Mouse (Mus musculus) myocyte (in vitro differentiated cells): Measurements from ENCODE around the gene Ints14. TPM values are rescaled to one million over a fixed set of nuclear protein-coding genes. Genes with fewer than 3 reads are reported as not detected.

Experiments used
- H3K27me3 ChIP-seq: one replicate; pipeline ENCODE4 v1.6.1; 2011; ENCODE audit not compliant: control insufficient read depth, insufficient read depth, insufficient read length
- H3K36me3 ChIP-seq: one replicate; pipeline ENCODE4 v1.6.1; 2011; ENCODE audit not compliant: control insufficient read depth, insufficient read depth
- H3K4me2 ChIP-seq: one replicate; pipeline ENCODE4 v1.6.1; 2011; ENCODE audit warnings: low read depth, control low read depth
- H3K4me3 ChIP-seq: one replicate; pipeline ENCODE4 v1.5.1; 2011; ENCODE audit warnings: mild to moderate bottlenecking, control low read depth, moderate library complexity
- H3K79me2 ChIP-seq: one replicate; pipeline ENCODE4 v1.6.1; 2011; ENCODE audit not compliant: control insufficient read depth, insufficient read depth
- H3ac ChIP-seq: one replicate; pipeline ENCODE4 v1.6.1; 2011; ENCODE audit not compliant: control insufficient read depth, insufficient read length
- CEBPB ChIP-seq: IDR thresholded peaks from 2 replicates; pipeline ENCODE4 v1.6.1; 2011; ENCODE audit warnings: mild to moderate bottlenecking, moderate library complexity; ENCODE audit not compliant: poor library complexity, insufficient read depth, severe bottlenecking
- E2F4 ChIP-seq: IDR thresholded peaks from one replicate; pipeline ENCODE4 v1.6.1; 2011; ENCODE audit warnings: mild to moderate bottlenecking, control low read depth, moderate library complexity; ENCODE audit not compliant: insufficient read depth
- MAX ChIP-seq: IDR thresholded peaks from one replicate; pipeline ENCODE4 v1.6.1; 2011; ENCODE audit warnings: low read depth, mild to moderate bottlenecking, control low read depth
- MYOD1 ChIP-seq, 3 experiments: IDR thresholded peaks; one replicate each; pipeline ENCODE4 v1.6.1; 2011; ENCODE audit warnings: control low read depth in 2 of 3, low read depth in 2 of 3, mild to moderate bottlenecking in 2 of 3, moderate library complexity in 1 of 3; ENCODE audit not compliant: insufficient read length in 2 of 3, control insufficient read depth in 1 of 3
- MYOG ChIP-seq, 3 experiments: IDR thresholded peaks; one replicate each; pipeline ENCODE4 v1.6.1; 2011; ENCODE audit warnings: control low read depth in 2 of 3, low read depth in 2 of 3, mild to moderate bottlenecking in 2 of 3; ENCODE audit not compliant: insufficient read length in 2 of 3, control insufficient read depth in 1 of 3, insufficient read depth in 1 of 3
- POLR2A ChIP-seq: IDR thresholded peaks from one replicate; pipeline ENCODE4 v1.6.1; 2011; ENCODE audit warnings: low read depth, mild to moderate bottlenecking, control low read depth, moderate library complexity; ENCODE audit not compliant: insufficient read length
- POLR2AphosphoS2 ChIP-seq: IDR thresholded peaks from one replicate; pipeline ENCODE4 v1.6.1; 2011; ENCODE audit warnings: low read depth, control low read depth; ENCODE audit not compliant: insufficient read length
- REST ChIP-seq: IDR thresholded peaks from one replicate; pipeline ENCODE4 v1.6.1; 2011; ENCODE audit warnings: mild to moderate bottlenecking, control low read depth, moderate library complexity; ENCODE audit not compliant: insufficient read depth, insufficient read length
- SRF ChIP-seq: IDR thresholded peaks from one replicate; pipeline ENCODE4 v1.6.1; 2011; ENCODE audit warnings: low read depth; ENCODE audit not compliant: control insufficient read depth, insufficient read length
- TCF12 ChIP-seq: IDR thresholded peaks from one replicate; pipeline ENCODE4 v1.6.1; 2011; ENCODE audit warnings: mild to moderate bottlenecking, control low read depth; ENCODE audit not compliant: poor library complexity, insufficient read depth, severe bottlenecking
- TCF3 ChIP-seq: IDR thresholded peaks from one replicate; pipeline ENCODE4 v1.6.1; 2011; ENCODE audit warnings: low read depth, control low read depth; ENCODE audit not compliant: insufficient read length
- USF1 ChIP-seq: IDR thresholded peaks from one replicate; pipeline ENCODE4 v1.6.1; 2011; ENCODE audit warnings: low read depth, mild to moderate bottlenecking, control low read depth, moderate library complexity
- polyA plus RNA-seq: library from polyadenylated mRNA; unstranded; fragments of >200 nt; fragmentation: generic; extraction: Trizol; gene quantifications from one replicate; pipeline ENCODE4 v1.2.1, GENCODE M21; 2012; ENCODE audit warnings: missing spikeins

The Ints14 gene
- 19.4 TPM for polyA plus RNA-seq

DNA sequence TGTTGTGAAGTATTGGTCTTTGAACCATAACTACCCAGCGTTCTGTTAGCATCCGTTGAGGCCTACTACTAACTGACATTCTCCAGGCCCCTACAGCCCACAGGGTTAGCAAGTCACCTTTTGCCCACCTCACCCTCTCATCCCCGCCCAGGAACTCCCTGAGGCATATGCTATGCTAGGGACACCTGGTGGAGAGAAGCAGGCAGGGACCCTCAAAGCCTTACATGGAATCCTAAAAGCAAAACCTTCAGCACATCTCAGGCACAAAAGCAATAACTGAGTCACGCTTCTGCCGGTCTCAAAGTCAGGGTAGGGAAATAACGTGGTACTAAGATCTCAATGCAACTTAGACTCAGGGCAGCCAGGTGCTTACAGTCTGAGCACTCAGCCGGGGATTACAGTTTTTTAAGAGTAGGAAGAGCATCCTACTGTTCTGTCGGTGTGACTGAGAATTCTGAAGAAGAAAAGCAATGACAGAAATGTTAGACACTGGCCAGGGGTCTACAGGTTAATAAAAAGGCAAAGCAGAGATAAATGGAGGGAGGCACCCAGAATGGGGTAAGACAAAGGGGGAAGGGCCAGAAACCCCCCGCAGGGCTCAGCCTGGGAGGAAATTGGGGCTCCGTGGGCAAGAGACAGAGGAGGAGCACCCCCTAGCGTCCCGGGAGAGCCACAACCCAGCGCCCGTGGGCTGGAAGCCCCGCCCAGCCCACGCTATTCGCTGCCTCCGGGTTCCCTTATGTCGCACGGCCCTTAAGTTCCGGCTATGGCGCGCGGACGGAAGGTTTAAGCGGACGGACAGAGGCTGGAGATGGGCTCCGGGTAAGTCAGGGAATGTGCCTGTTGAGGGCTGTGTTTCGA is at the start of gene Ints14:
Gene Ints14, plus strand, starts transcription at position 789 of the 861 bp plus-strand sequence.
- H3K36me3 ChIP-seq = peaks cover 3% of the 10 kb centered on the region
- no peaks in the 10 kb centered on the region for H3K27me3 ChIP-seq
- TF ChIP-seq REST = peak; percentile 30
- TF ChIP-seq POLR2AphosphoS2 = peak; percentile 87
- no peak for TF ChIP-seq MYOD1 (IDR thresholded peaks at IDR 0.05; ENCODE audit: control insufficient read depth in 1 of 3, insufficient read length in 2 of 3, low read depth in 2 of 3)
- peak; percentile 90 for TF ChIP-seq POLR2A
- TF ChIP-seq MYOG (IDR thresholded peaks at IDR 0.05; ENCODE audit: control insufficient read depth in 1 of 3, insufficient read depth in 1 of 3, insufficient read length in 2 of 3, low read depth in 2 of 3) = peak in 2 of 3 experiments; percentile 8 to 38
- no peak for TF ChIP-seq TCF3
- peak; percentile 41 for TF ChIP-seq E2F4
- H3K4me2 ChIP-seq = peak within 1 kb of the TSS; percentile 80
- H3K4me3 ChIP-seq = peak within 1 kb of the TSS; percentile 60
- H3ac ChIP-seq = peak within 1 kb of the TSS; percentile 69
- H3K79me2 ChIP-seq = peaks cover 13% of the 10 kb centered on the region

DNA sequence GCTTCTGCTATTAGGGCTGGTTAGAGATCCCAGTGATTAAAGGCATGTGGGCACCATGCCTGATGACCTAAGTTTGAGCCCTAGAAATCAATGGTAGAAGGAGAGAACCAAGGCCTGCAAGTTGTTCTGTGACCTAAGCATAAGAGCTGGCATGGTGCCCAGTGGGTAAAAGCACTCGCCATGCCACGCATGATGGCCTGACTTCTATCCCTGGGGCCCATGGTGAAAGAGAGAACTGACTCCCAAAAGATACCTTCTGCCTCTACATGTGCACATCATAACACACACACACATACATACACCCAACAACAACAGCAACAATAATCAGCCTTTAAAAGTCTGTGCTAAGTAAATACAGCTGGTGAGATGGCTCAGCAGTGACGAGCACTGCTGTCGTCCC is 47.3 kb upstream of the Ints14 start:
- H3K4me3 ChIP-seq = no peak overlapping the region
- H3K36me3 ChIP-seq = peaks cover 31% of the 10 kb centered on the region
- H3K4me2 ChIP-seq = no peak overlapping the region
- H3ac ChIP-seq = no peak overlapping the region
- TF ChIP-seq POLR2A = no peak
- no peak for TF ChIP-seq POLR2AphosphoS2
- no peak for TF ChIP-seq MYOD1 (IDR thresholded peaks at IDR 0.05; ENCODE audit: control insufficient read depth in 1 of 3, insufficient read length in 2 of 3, low read depth in 2 of 3)
- no peak for TF ChIP-seq MAX
- no peak for TF ChIP-seq TCF12
- TF ChIP-seq SRF = no peak
- no peak for TF ChIP-seq REST
- TF ChIP-seq MYOG (IDR thresholded peaks at IDR 0.05; ENCODE audit: control insufficient read depth in 1 of 3, insufficient read depth in 1 of 3, insufficient read length in 2 of 3, low read depth in 2 of 3) = no peak
- no peak for TF ChIP-seq TCF3
- TF ChIP-seq CEBPB = no peak
- no peaks in the 10 kb centered on the region for H3K27me3 ChIP-seq
- no peaks in the 10 kb centered on the region for H3K79me2 ChIP-seq

DNA sequence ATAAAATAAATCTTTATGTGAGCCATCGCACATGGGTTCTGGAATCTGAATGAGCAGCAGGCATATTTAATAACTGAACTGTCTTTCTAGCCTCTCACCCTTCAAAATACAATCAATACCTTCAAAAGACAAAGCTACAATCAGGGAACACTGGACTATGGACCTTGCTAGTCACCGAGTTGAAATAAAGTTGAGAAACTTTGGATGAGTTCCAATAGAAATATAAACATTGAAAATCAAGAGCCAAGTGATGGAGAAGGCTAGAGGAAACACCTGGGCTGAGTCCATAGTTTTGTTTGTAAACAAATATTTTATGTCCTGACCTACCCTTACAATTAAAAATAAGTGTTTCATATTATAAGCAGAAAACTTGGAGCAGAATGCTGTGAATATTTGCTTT is 46.7 kb upstream of the Ints14 start:
- H3K4me3 ChIP-seq = no peak overlapping the region
- no peaks in the 10 kb centered on the region for H3K79me2 ChIP-seq
- H3K4me2 ChIP-seq = no peak overlapping the region
- no peak overlapping the region for H3ac ChIP-seq
- TF ChIP-seq E2F4 = no peak
- no peak for TF ChIP-seq MYOD1 (IDR thresholded peaks at IDR 0.05; ENCODE audit: control insufficient read depth in 1 of 3, insufficient read length in 2 of 3, low read depth in 2 of 3)
- no peak for TF ChIP-seq CEBPB
- H3K36me3 ChIP-seq = peaks cover 31% of the 10 kb centered on the region
- no peaks in the 10 kb centered on the region for H3K27me3 ChIP-seq

- no peaks in the 10 kb centered on the region for H3K79me2 ChIP-seq
- H3K4me3 ChIP-seq = no peak overlapping the region
- TF ChIP-seq TCF3 (no peak), USF1 (no peak), MYOG (IDR thresholded peaks at IDR 0.05; ENCODE audit: control insufficient read depth in 1 of 3, insufficient read depth in 1 of 3, insufficient read length in 2 of 3, low read depth in 2 of 3) (no peak), REST (no peak), SRF (no peak), POLR2AphosphoS2 (no peak), TCF12 (no peak), CEBPB (no peak), MYOD1 (IDR thresholded peaks at IDR 0.05; ENCODE audit: control insufficient read depth in 1 of 3, insufficient read length in 2 of 3, low read depth in 2 of 3) (no peak), MAX (no peak), POLR2A (no peak), E2F4 (no peak)
- peaks cover 31% of the 10 kb centered on the region for H3K36me3 ChIP-seq
- no peaks in the 10 kb centered on the region for H3K27me3 ChIP-seq
- H3ac ChIP-seq = no peak overlapping the region
- no peak overlapping the region for H3K4me2 ChIP-seq
These were observed 46.1 kb upstream of the Ints14 start for GRCm38 (mm10) chr9:64914629-64915028.

DNA sequence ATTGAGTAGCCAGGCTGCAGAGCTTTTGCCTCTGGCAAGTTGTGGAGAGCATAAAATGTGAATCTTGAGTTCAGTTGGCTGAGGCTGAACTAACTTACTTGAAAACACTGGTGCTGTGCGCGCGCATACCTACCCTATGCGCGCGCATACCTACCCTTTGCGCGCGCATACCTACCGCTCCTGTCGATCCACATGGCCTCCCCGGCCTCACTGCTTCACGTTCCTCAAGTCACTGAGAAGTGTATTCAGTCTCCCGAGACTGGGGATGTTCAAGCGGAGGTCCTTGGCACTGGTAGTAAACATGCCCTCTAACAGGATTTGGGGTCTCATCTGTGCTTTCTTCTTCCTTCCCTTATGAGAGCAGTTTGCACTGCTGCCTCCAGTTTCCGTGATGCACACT is 42.1 kb upstream of the Ints14 start:
- Histone ChIP-seq H3K36me3 (peaks cover 23% of the 10 kb centered on the region), H3K4me2 (no peak overlapping the region), H3K4me3 (no peak overlapping the region), H3ac (no peak overlapping the region), H3K79me2 (no peaks in the 10 kb centered on the region), H3K27me3 (no peaks in the 10 kb centered on the region)
- TF ChIP-seq TCF3 (no peak), MAX (no peak), REST (no peak), MYOD1 (IDR thresholded peaks at IDR 0.05; ENCODE audit: control insufficient read depth in 1 of 3, insufficient read length in 2 of 3, low read depth in 2 of 3) (no peak), USF1 (no peak), TCF12 (no peak), SRF (no peak), POLR2A (no peak), CEBPB (no peak), E2F4 (no peak), MYOG (IDR thresholded peaks at IDR 0.05; ENCODE audit: control insufficient read depth in 1 of 3, insufficient read depth in 1 of 3, insufficient read length in 2 of 3, low read depth in 2 of 3) (no peak), POLR2AphosphoS2 (no peak)
